Mouse (Mus musculus) adrenal gland, adult 8-10 months (tissue): ENCODE measurements around the gene C1qtnf6. TPM values are rescaled to one million over a fixed set of nuclear protein-coding genes. Genes with fewer than 3 reads are reported as not detected.

Source experiments
- DNase-seq: peaks from one replicate; pipeline ENCODE4 v3.0.0; 2022
- total RNA-seq, 4 experiments: library from RNA; stranded (reverse); gene quantifications; 2 replicates each; pipeline ENCODE4 v1.2.4; 2022

Gene C1qtnf6
- total RNA-seq, 4 experiments from 2014 or later, result 19.3 to 41.2 (median 31.8) TPM

DNA sequence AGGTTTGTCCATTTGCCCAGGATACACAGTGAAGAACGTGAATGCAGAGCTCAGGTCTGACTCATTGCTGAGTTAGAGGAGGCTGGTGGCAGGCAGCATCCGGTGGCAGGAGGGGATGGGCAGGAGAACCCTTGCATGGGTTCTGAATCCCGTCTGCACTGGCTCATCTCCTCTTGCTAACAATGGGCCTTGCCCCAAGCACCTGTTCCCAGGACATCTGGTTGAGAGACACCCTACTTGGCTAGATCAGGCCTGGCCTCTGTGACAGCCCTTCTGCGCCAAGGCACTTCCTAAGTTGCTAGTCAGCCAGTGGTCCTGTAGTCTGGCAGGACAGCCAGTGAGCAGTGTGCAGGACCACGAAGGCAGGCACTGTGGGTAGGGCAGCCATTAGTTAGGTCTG, 51.7 kb downstream of the C1qtnf6 start:
- no peak for DNase-seq

DNA sequence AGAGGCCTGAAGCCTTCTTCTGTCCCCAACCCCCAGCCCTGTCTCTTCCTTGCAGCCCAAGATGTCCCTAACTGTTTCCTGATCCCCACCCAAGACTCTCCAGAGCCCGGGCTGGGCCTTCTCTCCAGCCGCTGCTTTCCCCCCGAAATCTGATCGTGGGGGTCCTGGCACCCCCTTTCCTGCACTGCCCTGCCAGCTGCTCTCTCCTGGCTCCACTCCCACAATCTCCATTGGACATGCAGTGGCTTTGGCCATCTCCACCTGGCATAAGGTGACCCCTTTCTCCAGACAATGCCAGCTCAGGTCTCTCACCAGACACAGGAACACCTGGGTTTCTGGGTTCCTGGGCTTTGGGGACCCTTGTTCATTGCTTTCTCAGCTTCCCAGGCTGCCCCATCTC, 53.1 kb downstream of the C1qtnf6 start:
- DNase-seq, result no peak

- no peak for DNase-seq
These were observed 54.3 kb downstream of the C1qtnf6 start for GRCm38 (mm10) chr15:78476878-78477277.

GRCm38 (mm10) chr15:78475604-78476031, 55.6 kb downstream of the C1qtnf6 start:
- no peak for DNase-seq

GRCm38 (mm10) chr15:78473442-78473841, 57.8 kb downstream of the C1qtnf6 start:
- no peak for DNase-seq

Other genes with a start within 250 kb of the C1qtnf6 start
- 1 to 10 TPM in 2 of 4 experiments, under 1 TPM in 2; 0.70 to 2.2 (median 1.4) TPM for gene Csf2rb2, start 225.7 kb downstream of the C1qtnf6 start, total RNA-seq
- gene Csf2rb, start 205.7 kb downstream of the C1qtnf6 start, total RNA-seq, result 1 to 10 TPM; 4.6 to 7.9 (median 6.9) TPM
- under 1 TPM in 1 of 4 experiments, not detected in 3; 0.31 TPM for gene Tex33, start 135.5 kb downstream of the C1qtnf6 start, total RNA-seq
- 100 to 1,000 TPM; 288 to 361 (median 321) TPM for gene Tst, start 125.5 kb downstream of the C1qtnf6 start, total RNA-seq
- 10 to 100 TPM; 47.5 to 53.8 (median 49.3) TPM for gene Mpst, start 125.0 kb downstream of the C1qtnf6 start, total RNA-seq
- 100 to 1,000 TPM in 2 of 4 experiments, 10 to 100 TPM in 2; 80.2 to 106 (median 96.4) TPM for gene Kctd17, start 102.9 kb downstream of the C1qtnf6 start, total RNA-seq
- gene Tmprss6, start 62.8 kb downstream of the C1qtnf6 start, total RNA-seq, result 1 to 10 TPM; 1.1 to 2.8 (median 2.0) TPM
- gene Il2rb, start 36.1 kb downstream of the C1qtnf6 start, total RNA-seq, result 1 to 10 TPM; 1.2 to 2.7 (median 1.9) TPM
- gene Sstr3, start 13.3 kb upstream of the C1qtnf6 start, total RNA-seq, result under 1 TPM; 0.31 to 0.91 (median 0.49) TPM
- gene Rac2, start 41.4 kb upstream of the C1qtnf6 start, total RNA-seq, result 10 to 100 TPM in 2 of 4 experiments, 1 to 10 TPM in 2; 4.2 to 19.0 (median 7.7) TPM
- gene Cyth4, start 65.6 kb upstream of the C1qtnf6 start, total RNA-seq, result 10 to 100 TPM in 2 of 4 experiments, 1 to 10 TPM in 2; 8.1 to 21.3 (median 14.8) TPM
- gene Elfn2, start 187.4 kb upstream of the C1qtnf6 start, total RNA-seq, result 1 to 10 TPM; 4.1 to 7.4 (median 5.5) TPM
- 10 to 100 TPM; 12.3 to 25.8 (median 20.7) TPM for gene Mfng, start 242.1 kb upstream of the C1qtnf6 start, total RNA-seq